Mouse (Mus musculus) heart, postnatal 0 days (tissue): Measurements from ENCODE around the gene Papln.

Experiments used
- CTCF ChIP-seq: IDR thresholded peaks from 2 replicates; pipeline ENCODE4 v1.5.1; 2016; ENCODE audit warnings: antibody characterized with exemption, control low read depth, low read depth
- EP300 ChIP-seq: IDR thresholded peaks from 2 replicates; pipeline ENCODE4 v1.6.1; 2016; ENCODE audit warnings: antibody characterized with exemption, low read depth

GRCm38 (mm10) chr12:83721281-83721680, 42.2 kb upstream of the Papln start:
- TF ChIP-seq CTCF (no peak), EP300 (no peak)
